Mouse (Mus musculus) cerebellum, postnatal 25 days (tissue): ENCODE data around the gene Srd5a2.
"Not testable (repeated sequence)": the region's sequence is repeated elsewhere in the genome, so short reads cannot be mapped to it uniquely, and the experiment has no call there.

Experiments
- DNase-seq, 2 experiments: peaks; one replicate each; pipeline ENCODE4 v3.0.0; 2021; ENCODE audit warnings: mixed read lengths in 2 of 2

Srd5a2 gene

GRCm38 (mm10) chr17:74047210-74048082 lies at the start of gene Srd5a2:
TSS of gene Srd5a2 (minus strand) at chr17:74047916.
- DNase-seq = peak in 1 of 2 experiments; percentile 6

- DNase-seq = no peak
Measured at GRCm38 (mm10) chr17:74088886-74089678, 41.4 kb upstream of the Srd5a2 start.

GRCm38 (mm10) chr17:74088016-74088415 lies 40.3 kb upstream of the Srd5a2 start:
- no peak for DNase-seq

- no peak for DNase-seq
Measured at GRCm38 (mm10) chr17:74083370-74083769, 35.7 kb upstream of the Srd5a2 start.

GRCm38 (mm10) chr17:74080076-74080615 lies 32.4 kb upstream of the Srd5a2 start:
- DNase-seq = no peak

GRCm38 (mm10) chr17:74078776-74079495 lies 31.2 kb upstream of the Srd5a2 start:
- DNase-seq = no peak

GRCm38 (mm10) chr17:74073067-74073466 lies 25.4 kb upstream of the Srd5a2 start:
- not testable (repeated sequence) for DNase-seq

GRCm38 (mm10) chr17:74062763-74063162 lies 15.0 kb upstream of the Srd5a2 start:
- not testable (repeated sequence) for DNase-seq

GRCm38 (mm10) chr17:74048229-74048816 lies 607 bp upstream of the Srd5a2 start:
- no peak for DNase-seq

- peak; percentile 32 to 48 for DNase-seq
Measured at GRCm38 (mm10) chr17:74043754-74044153, 4.0 kb downstream of the Srd5a2 start.

- DNase-seq = peak; percentile 84 to 90
Measured at GRCm38 (mm10) chr17:74020526-74021203, 27.1 kb downstream of the Srd5a2 start.

GRCm38 (mm10) chr17:74018281-74018680 lies 29.4 kb downstream of the Srd5a2 start:
- no peak for DNase-seq

GRCm38 (mm10) chr17:74017649-74018048 lies 30.1 kb downstream of the Srd5a2 start:
- DNase-seq = no peak

GRCm38 (mm10) chr17:74015128-74015527 lies 32.6 kb downstream of the Srd5a2 start:
- DNase-seq = no peak

- no peak for DNase-seq
Measured at GRCm38 (mm10) chr17:74008680-74009079, 39.0 kb downstream of the Srd5a2 start.

- DNase-seq = no peak
Measured at GRCm38 (mm10) chr17:74007001-74007400, 40.7 kb downstream of the Srd5a2 start.

- no peak for DNase-seq
Measured at GRCm38 (mm10) chr17:74002396-74002795, 45.3 kb downstream of the Srd5a2 start.

- DNase-seq = no peak
Measured at GRCm38 (mm10) chr17:73995907-73996645, 51.6 kb downstream of the Srd5a2 start.

- DNase-seq = no peak
Measured at GRCm38 (mm10) chr17:73991264-73991663, 56.5 kb downstream of the Srd5a2 start.

GRCm38 (mm10) chr17:73986571-73986970 lies 61.1 kb downstream of the Srd5a2 start:
- no peak for DNase-seq

- DNase-seq = no peak
Measured at GRCm38 (mm10) chr17:73985936-73986335, 61.8 kb downstream of the Srd5a2 start.
